Mouse (Mus musculus) stomach, embryonic 15.5 days (tissue): ENCODE measurements around the gene Rdh12. TPM values are rescaled to one million over a fixed set of nuclear protein-coding genes. Genes with fewer than 3 reads are reported as not detected.

Experiments
- ATAC-seq: fragments of 200-750 bp; cut with Nextera tagmentation; 2 replicates; pipeline ENCODE4 v1.8.0; 2017; ENCODE audit warnings: low read depth, moderate number of reproducible peaks, moderate TSS enrichment; ENCODE audit not compliant: insufficient read depth, low FRiP score
- H3K27ac ChIP-seq: fragments of 300-500 bp; sonication (generic); 2 replicates; pipeline ENCODE4 v1.5.1; 2015; ENCODE audit warnings: mild to moderate bottlenecking, inconsistent platforms
- H3K27me3 ChIP-seq: fragments of 300-500 bp; sonication (generic); replicated peaks from 2 replicates; pipeline ENCODE4 v1.6.1; 2015; ENCODE audit warnings: inconsistent platforms
- H3K36me3 ChIP-seq: fragments of 300-500 bp; sonication (generic); 2 replicates; pipeline ENCODE4 v1.6.1; 2015; ENCODE audit warnings: inconsistent platforms
- H3K4me1 ChIP-seq: fragments of 300-500 bp; sonication (generic); 2 replicates; pipeline ENCODE4 v1.6.1; 2015; ENCODE audit warnings: inconsistent platforms
- H3K4me2 ChIP-seq: fragments of 300-500 bp; sonication (generic); 2 replicates; pipeline ENCODE4 v1.6.1; 2015; ENCODE audit warnings: mild to moderate bottlenecking, inconsistent platforms
- H3K4me3 ChIP-seq: fragments of 300-500 bp; sonication (generic); replicated peaks from 2 replicates; pipeline ENCODE4 v1.5.1; 2015; ENCODE audit warnings: inconsistent platforms
- H3K9ac ChIP-seq: fragments of 300-500 bp; sonication (generic); 2 replicates; pipeline ENCODE4 v1.6.1; 2015; ENCODE audit warnings: inconsistent platforms
- H3K9me3 ChIP-seq: fragments of 300-500 bp; sonication (generic); 2 replicates; pipeline ENCODE4 v1.6.1; 2016; ENCODE audit warnings: inconsistent platforms
- WGBS: fragments of 180-500 bp; shearing (Covaris S2); methylation state at CpG from one replicate; pipeline ENCODE4 v1.1.7; 2015; 5-methylcytosine and 5-hydroxymethylcytosine counted together
- polyA plus RNA-seq: library from polyadenylated mRNA; unstranded; fragments of >200 nt; fragmentation: Nextera tagmentation; extraction: Ambion mirVana; gene quantifications from 2 replicates; pipeline ENCODE4 v1.2.1, GENCODE M21; 2015

The Rdh12 gene
- polyA plus RNA-seq, 1 experiment from 2014 or later = 16.4 TPM

DNA sequence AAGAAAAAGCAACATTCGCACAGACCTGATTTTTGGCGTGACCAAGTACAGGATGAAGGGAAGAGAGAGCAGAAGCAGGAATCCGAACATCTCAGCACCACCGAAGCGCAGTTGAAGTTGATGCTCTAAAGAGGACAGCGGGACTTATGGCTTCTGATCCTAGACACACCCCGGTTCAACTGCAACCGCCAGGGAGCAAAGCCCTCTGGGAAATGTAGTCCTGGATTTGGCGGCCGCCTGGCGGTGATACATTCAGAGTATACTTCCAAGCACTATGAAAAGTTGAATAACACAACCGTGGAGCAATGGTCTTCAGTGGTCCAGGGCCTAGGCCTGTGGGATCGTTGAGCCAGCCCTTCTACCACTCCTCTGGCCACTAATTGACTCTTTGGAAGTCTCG is 17.0 kb upstream of the Rdh12 start:
- H3K9ac ChIP-seq = peak overlapping the region; percentile 35; the same call in 1 of the 2 replicates
- H3K27me3 ChIP-seq = no peaks in the 10 kb centered on the region
- peak; percentile 86 for ATAC-seq
- H3K9me3 ChIP-seq = no peaks in the 10 kb centered on the region
- peak overlapping the region; percentile 48 for H3K27ac ChIP-seq
- WGBS = 3% methylated on average over 14 of the region's 14 CpGs
- peak overlapping the region; percentile 57 for H3K4me3 ChIP-seq
- H3K4me2 ChIP-seq = peak overlapping the region; percentile 68
- H3K4me1 ChIP-seq = no peaks in the 10 kb centered on the region
- 0 out of 2 replicates have a peak, but pooled peaks cover 9% of the 10 kb centered on the region for H3K36me3 ChIP-seq

DNA sequence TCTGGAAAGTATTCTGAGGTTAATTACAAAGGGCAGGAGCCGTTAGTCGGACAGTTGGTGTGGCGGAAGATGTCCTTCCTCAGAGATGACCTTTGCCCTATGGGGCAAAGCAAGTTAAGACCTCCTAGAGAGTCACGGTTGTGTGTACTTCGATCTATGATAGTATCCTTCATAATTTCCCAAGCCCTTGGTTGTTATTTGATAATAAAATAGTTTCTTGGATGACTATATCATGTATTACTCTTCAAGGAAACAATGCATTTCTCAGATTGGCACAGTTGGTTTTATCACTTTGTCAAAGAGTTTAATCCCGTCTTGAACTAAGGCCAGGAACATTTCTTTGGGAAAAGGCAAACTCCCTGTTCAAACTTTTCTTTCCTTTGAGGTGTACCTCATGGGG is 16.5 kb upstream of the Rdh12 start, which contains the start of gene Rdh11:
Rdh11 (minus strand) TSS at position 101 of the 400 bp plus-strand sequence.
- peak within 1 kb of the TSS; percentile 57 for H3K4me3 ChIP-seq
- peak within 1 kb of the TSS; percentile 35; the same call in 1 of the 2 replicates for H3K9ac ChIP-seq
- H3K9me3 ChIP-seq = no peaks in the 10 kb centered on the region
- H3K4me2 ChIP-seq = peak within 1 kb of the TSS; percentile 68
- ATAC-seq = no peak
- 61% methylated on average over 6 of the region's 6 CpGs for WGBS
- 0 out of 2 replicates have a peak, but pooled peaks cover 8% of the 10 kb centered on the region for H3K36me3 ChIP-seq
- H3K27ac ChIP-seq = peak within 1 kb of the TSS; percentile 48
- no peaks in the 10 kb centered on the region for H3K27me3 ChIP-seq
- no peaks in the 10 kb centered on the region for H3K4me1 ChIP-seq

DNA sequence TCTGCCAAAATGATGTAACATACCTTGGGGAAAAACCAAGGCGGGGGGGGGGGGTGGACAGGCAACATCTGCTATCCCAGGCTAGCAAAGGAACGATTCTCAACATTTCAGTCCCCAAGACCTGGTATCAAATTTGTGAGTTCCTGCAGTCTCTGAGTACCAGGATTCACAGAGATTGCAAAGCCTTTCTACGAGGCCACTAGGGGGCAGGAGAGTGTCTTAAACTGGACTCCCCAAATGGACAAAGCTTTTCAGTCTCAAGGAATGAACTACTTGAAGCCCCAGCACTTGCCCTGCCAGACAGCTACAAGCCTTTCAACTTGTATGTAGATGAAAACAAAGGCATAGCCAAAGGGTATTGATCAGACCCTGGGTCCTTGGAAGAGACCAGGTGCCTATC is 15.3 kb upstream of the Rdh12 start:
- 6% methylated on average over 3 of the region's 3 CpGs for WGBS
- H3K27ac ChIP-seq = no peak overlapping the region
- no peaks in the 10 kb centered on the region for H3K4me1 ChIP-seq
- no peak overlapping the region for H3K4me2 ChIP-seq
- H3K9me3 ChIP-seq = no peaks in the 10 kb centered on the region
- no peak overlapping the region for H3K4me3 ChIP-seq
- no peaks in the 10 kb centered on the region for H3K27me3 ChIP-seq
- no peak for ATAC-seq
- H3K9ac ChIP-seq = no peak overlapping the region
- no peaks in the 10 kb centered on the region for H3K36me3 ChIP-seq

DNA sequence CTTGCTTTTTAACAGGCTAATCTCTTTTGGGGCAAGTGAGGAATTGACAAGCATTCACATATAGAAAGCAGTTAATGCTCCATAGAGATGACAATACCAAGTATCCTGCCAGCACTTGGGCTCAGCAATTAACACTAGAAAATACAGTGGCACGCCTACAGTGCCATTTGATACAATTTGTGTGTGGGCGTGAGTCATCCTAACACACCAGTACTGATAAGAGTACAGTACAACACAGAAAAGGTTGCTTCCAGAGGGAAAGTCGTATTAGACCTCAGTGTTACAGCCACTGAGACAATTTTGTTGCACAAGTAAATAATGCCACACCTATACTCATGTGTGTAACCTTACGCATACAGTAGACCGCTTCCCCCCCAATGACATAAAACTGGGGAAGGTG is 11.6 kb upstream of the Rdh12 start:
- no peak overlapping the region for H3K4me2 ChIP-seq
- no peak overlapping the region for H3K9ac ChIP-seq
- no peak overlapping the region for H3K4me3 ChIP-seq
- H3K27me3 ChIP-seq = no peaks in the 10 kb centered on the region
- no peaks in the 10 kb centered on the region for H3K4me1 ChIP-seq
- no peak for ATAC-seq
- WGBS = 75% methylated on average over 5 of the region's 5 CpGs
- H3K9me3 ChIP-seq = no peaks in the 10 kb centered on the region
- H3K36me3 ChIP-seq = no peaks in the 10 kb centered on the region
- no peak overlapping the region for H3K27ac ChIP-seq

DNA sequence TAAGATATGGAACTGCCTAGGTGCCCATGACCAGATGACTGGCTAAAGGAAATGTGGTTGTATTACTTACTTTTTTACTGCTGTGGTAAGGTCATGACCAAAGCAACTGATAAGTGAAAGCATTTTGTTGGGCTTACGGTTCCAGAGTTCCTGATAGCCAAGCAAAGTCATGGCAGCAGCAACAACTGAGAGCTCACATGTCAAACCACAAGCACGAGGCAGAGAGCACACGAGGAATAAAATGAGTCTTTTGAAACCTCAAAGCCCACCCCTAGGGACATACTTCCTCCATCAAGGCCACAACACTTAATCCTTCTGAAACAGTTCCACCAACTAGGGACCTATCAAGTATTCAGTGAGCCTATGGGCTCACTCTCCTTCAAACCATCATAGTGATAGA is 6.8 kb upstream of the Rdh12 start:
- no peak overlapping the region for H3K4me2 ChIP-seq
- H3K27ac ChIP-seq = no peak overlapping the region
- H3K4me3 ChIP-seq = no peak overlapping the region
- H3K36me3 ChIP-seq = no peaks in the 10 kb centered on the region
- H3K27me3 ChIP-seq = no peaks in the 10 kb centered on the region
- no peaks in the 10 kb centered on the region for H3K9me3 ChIP-seq
- WGBS = 66% methylated on average over 3 of the region's 3 CpGs
- ATAC-seq = no peak
- no peak overlapping the region for H3K9ac ChIP-seq
- H3K4me1 ChIP-seq = no peaks in the 10 kb centered on the region

DNA sequence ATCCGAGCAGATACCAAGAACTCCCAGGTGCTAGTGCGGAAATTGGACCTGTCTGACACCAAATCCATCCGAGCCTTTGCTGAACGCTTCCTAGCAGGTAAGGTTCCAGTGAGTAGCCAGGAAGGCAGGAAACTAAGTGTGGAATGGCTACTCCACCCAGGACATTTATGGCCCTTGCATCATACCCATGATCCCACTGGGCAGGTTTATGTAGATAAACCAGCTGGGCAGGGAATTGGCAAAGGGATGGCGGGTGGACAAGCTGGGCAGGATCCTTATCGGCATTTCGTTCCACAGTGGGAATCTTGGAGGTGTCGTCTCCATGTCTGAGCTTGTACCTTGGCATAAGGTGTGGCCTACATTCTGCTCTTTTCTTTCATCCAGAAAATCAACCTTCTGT is 2.7 kb downstream of the Rdh12 start:
- no peak overlapping the region for H3K4me3 ChIP-seq
- H3K36me3 ChIP-seq = no peaks in the 10 kb centered on the region
- WGBS = 77% methylated on average over 8 of the region's 8 CpGs
- no peaks in the 10 kb centered on the region for H3K9me3 ChIP-seq
- no peaks in the 10 kb centered on the region for H3K27me3 ChIP-seq
- no peak overlapping the region for H3K27ac ChIP-seq
- H3K4me2 ChIP-seq = no peak overlapping the region
- H3K4me1 ChIP-seq = no peaks in the 10 kb centered on the region
- no peak for ATAC-seq
- no peak overlapping the region for H3K9ac ChIP-seq

DNA sequence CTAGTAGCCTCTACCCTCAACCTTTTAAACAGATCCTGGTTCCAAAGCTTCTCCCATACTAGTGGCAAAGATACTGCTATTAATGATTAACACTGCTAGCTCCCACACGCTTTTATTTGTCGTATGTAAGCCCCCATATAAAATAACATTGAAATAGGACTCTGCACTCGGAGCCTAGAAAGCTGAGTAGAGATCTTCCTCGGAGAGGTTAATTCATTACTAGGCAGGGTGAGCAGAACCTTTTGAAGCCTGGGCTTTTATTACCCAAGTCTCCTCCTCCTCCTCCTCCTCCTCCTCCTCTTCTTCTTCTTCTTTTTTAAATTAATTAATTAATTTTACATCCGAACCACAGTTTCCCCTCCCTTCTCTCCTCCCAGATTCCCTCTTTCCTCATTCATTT is 8.8 kb downstream of the Rdh12 start:
- no peak overlapping the region for H3K27ac ChIP-seq
- no peak for ATAC-seq
- 39% methylated on average over 5 of the region's 5 CpGs for WGBS

DNA sequence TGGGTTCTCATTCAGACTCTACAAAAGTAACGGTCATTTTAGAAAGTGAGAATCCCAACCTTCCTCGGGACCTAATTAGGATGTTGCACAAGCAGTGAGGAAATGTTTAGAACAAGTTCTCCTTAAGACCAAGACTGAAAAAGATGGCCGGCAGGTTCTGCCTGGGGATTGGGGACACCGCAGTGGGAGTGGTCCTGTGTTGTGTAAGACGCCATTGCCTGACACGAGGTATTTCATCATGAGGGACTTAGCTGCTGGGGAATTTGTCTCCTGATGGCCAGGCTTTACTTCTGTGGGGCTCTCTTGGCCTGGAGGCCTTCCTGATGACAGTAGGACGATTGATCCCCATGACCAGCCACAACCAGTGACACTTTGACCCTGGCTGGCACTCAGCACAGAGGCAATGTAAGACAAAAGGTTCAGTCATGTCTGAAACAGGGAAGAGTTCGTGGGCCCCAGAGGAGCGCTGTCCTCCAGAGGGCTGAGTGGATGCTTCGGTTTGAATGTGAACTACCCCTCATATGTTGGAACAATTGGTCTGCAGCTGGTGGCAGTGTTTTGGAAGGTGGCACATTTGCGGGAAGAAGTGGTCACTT is 26.9 kb downstream of the Rdh12 start:
- Histone ChIP-seq H3K4me2 (no peak overlapping the region), H3K27ac (no peak overlapping the region), H3K4me3 (no peak overlapping the region), H3K27me3 (no peaks in the 10 kb centered on the region), H3K36me3 (peaks cover 29% of the 10 kb centered on the region), H3K9ac (no peak overlapping the region), H3K9me3 (no peaks in the 10 kb centered on the region), H3K4me1 (no peaks in the 10 kb centered on the region)
- WGBS = 77% methylated on average over 11 of the region's 11 CpGs
- no peak for ATAC-seq

More for the DNA sequence above, 8.8 kb downstream of the Rdh12 start:
- no peaks in the 10 kb centered on the region for H3K36me3 ChIP-seq
- H3K27me3 ChIP-seq = no peaks in the 10 kb centered on the region
- no peak overlapping the region for H3K4me2 ChIP-seq
- H3K4me3 ChIP-seq = no peak overlapping the region
- H3K9ac ChIP-seq = no peak overlapping the region
- no peaks in the 10 kb centered on the region for H3K4me1 ChIP-seq
- no peaks in the 10 kb centered on the region for H3K9me3 ChIP-seq

DNA sequence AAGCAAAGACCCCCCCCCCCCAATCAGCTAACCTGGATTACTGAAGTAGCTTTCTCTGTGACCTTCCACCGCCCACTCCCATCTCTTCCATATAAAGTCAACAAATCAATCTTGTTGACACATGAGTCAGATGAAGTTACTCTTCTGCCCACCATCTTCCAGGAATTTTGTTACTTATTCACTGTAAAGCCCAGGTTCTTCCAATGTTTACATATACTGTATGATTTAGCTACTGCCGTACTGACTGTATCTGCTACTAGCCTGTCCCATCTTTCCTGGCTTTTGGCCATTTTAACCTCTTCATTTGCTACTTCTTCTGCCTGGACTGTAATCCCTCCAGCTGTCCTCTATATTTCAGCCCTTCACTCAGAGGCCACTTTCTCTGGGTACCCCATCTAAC is 33.3 kb downstream of the Rdh12 start:
- no peaks in the 10 kb centered on the region for H3K4me1 ChIP-seq
- H3K4me2 ChIP-seq = no peak overlapping the region
- H3K4me3 ChIP-seq = no peak overlapping the region
- no peak for ATAC-seq
- peaks cover 50% of the 10 kb centered on the region for H3K36me3 ChIP-seq
- 63% methylated on average over 2 of the region's 2 CpGs for WGBS
- H3K27me3 ChIP-seq = no peaks in the 10 kb centered on the region
- H3K9ac ChIP-seq = no peak overlapping the region
- no peaks in the 10 kb centered on the region for H3K9me3 ChIP-seq
- no peak overlapping the region for H3K27ac ChIP-seq

DNA sequence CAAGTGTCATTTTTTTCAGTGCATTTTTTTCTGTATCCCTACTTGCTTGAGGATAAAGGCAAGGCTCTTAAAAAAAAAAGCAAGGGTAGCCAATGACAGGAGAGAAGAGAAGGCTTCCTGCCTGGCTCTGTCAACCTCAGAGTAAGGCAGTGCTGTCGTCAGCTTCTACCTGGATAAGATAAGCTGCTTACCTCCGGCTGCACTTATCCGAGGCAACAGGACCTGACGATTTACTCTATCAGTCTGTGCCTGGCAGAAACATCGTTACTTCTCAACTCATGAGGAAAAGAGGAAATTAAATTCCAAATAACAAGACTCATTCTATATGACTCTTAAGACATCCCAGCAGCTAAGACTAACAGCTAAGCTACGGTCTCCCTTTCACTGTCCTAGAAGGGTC is 34.2 kb downstream of the Rdh12 start:
- H3K9me3 ChIP-seq = no peaks in the 10 kb centered on the region
- H3K4me3 ChIP-seq = no peak overlapping the region
- H3K9ac ChIP-seq = no peak overlapping the region
- peaks cover 45% of the 10 kb centered on the region for H3K36me3 ChIP-seq
- 86% methylated on average over 6 of the region's 6 CpGs for WGBS
- no peak for ATAC-seq
- no peaks in the 10 kb centered on the region for H3K4me1 ChIP-seq
- H3K4me2 ChIP-seq = no peak overlapping the region
- H3K27ac ChIP-seq = no peak overlapping the region
- H3K27me3 ChIP-seq = no peaks in the 10 kb centered on the region

DNA sequence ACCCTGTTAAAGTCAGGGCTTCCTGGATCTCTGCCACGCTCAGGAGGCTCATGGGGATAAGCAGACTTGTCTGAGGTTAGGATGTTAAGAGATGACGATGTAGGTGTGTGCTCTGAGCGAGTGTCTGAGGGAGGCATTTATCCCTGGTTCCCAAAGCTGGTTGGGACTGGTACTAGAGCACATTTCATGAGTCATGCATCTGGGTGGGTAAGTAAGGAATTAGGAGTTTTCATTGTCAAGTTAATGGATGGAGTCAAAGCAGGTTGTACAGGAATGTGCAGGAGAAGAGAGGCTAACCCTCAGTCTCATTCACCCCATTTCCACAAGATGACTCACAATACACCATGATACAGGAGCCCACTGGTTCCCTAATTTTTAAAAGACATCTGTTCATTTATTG is 39.4 kb downstream of the Rdh12 start:
- Histone ChIP-seq H3K27ac (peak overlapping the region; percentile 5; the same call in 1 of the 2 replicates), H3K9ac (no peak overlapping the region), H3K27me3 (no peaks in the 10 kb centered on the region), H3K9me3 (no peaks in the 10 kb centered on the region), H3K4me3 (no peak overlapping the region), H3K4me1 (no peaks in the 10 kb centered on the region), H3K4me2 (no peak overlapping the region), H3K36me3 (peaks cover 49% of the 10 kb centered on the region)
- no peak for ATAC-seq
- 81% methylated on average over 3 of the region's 3 CpGs for WGBS

DNA sequence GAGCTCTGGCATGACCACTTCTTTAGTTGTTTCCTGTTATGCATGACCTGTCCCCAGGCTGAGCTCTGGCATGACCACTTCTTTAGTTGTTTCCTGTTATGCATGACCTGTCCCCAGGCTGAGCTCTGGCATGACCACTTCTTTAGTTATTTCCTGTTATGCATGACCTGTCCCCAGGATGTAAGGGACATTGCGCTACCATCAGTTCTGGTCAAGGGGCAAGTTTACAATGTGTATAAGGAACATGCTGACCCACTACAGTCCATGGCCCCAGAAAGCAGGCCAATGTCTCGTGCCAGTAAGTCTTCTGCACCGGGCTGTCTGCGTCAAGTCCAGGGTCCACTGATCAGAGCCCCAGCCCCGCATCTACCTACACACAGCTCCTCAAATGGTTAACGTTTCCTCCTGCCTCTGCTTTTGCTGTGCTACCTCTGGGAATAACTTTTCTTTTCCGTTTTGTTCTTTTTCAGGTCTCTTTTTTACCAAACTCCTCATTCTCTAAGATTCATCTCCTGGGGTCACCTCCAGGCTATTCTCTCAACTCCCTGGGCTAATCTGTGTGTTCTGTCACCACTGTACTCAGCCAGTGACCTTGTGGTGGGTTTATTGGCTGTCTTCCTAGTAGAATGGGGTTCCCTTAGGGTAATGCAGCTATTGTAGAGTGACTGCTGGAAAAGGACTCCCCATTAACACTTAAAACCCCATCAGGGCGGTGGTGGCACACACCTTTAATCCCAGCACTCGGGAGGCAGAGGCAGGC is 44.8 kb downstream of the Rdh12 start:
- Histone ChIP-seq H3K4me1 (no peaks in the 10 kb centered on the region), H3K36me3 (peaks cover 44% of the 10 kb centered on the region), H3K27me3 (no peaks in the 10 kb centered on the region), H3K4me3 (no peak overlapping the region), H3K9ac (no peak overlapping the region), H3K27ac (no peak overlapping the region), H3K9me3 (no peaks in the 10 kb centered on the region), H3K4me2 (no peak overlapping the region)
- ATAC-seq = no peak
- 95% methylated on average over 9 of the region's 9 CpGs for WGBS
